Mouse (Mus musculus) neural tube, embryonic 12.5 days (tissue): ENCODE measurements around the gene Adck1. TPM values are rescaled to one million over a fixed set of nuclear protein-coding genes. Genes with fewer than 3 reads are reported as not detected.
"Not testable (repeated sequence)": the region's sequence is repeated elsewhere in the genome, so short reads cannot be mapped to it uniquely, and the experiment has no call there.

Source experiments
- ATAC-seq: fragments of 200-750 bp; cut with Nextera tagmentation; 2 replicates; pipeline ENCODE4 v1.8.0; 2017; ENCODE audit warnings: low read depth, mild to moderate bottlenecking, moderate TSS enrichment, moderate library complexity; ENCODE audit not compliant: low FRiP score
- H3K27ac ChIP-seq: fragments of 300-500 bp; sonication (generic); 2 replicates; pipeline ENCODE4 v1.5.1; 2016
- H3K27me3 ChIP-seq: fragments of 300-500 bp; sonication (generic); replicated peaks from 2 replicates; pipeline ENCODE4 v1.6.1; 2016; ENCODE audit warnings: mild to moderate bottlenecking
- H3K36me3 ChIP-seq: fragments of 300-500 bp; sonication (generic); 2 replicates; pipeline ENCODE4 v1.6.1; 2016; ENCODE audit warnings: mild to moderate bottlenecking
- H3K4me1 ChIP-seq: fragments of 300-500 bp; sonication (generic); 2 replicates; pipeline ENCODE4 v1.6.1; 2016
- H3K4me2 ChIP-seq: fragments of 300-500 bp; sonication (generic); replicated peaks from 2 replicates; pipeline ENCODE4 v1.6.1; 2016; ENCODE audit warnings: mild to moderate bottlenecking
- H3K4me3 ChIP-seq: fragments of 300-500 bp; sonication (generic); 2 replicates; pipeline ENCODE4 v1.5.1; 2016
- H3K9ac ChIP-seq: fragments of 300-500 bp; sonication (generic); 2 replicates; pipeline ENCODE4 v1.6.1; 2016; ENCODE audit warnings: mild to moderate bottlenecking
- H3K9me3 ChIP-seq: fragments of 300-500 bp; sonication (generic); 2 replicates; pipeline ENCODE4 v1.6.1; 2016; ENCODE audit warnings: mild to moderate bottlenecking
- WGBS: fragments of 180-500 bp; shearing (Covaris S2); methylation state at CpG from one replicate; pipeline ENCODE4 v1.1.7; 2016; 5-methylcytosine and 5-hydroxymethylcytosine counted together
- polyA plus RNA-seq: library from polyadenylated mRNA; unstranded; fragments of >200 nt; fragmentation: Nextera tagmentation; extraction: Ambion mirVana; gene quantifications from 2 replicates; pipeline ENCODE4 v1.2.1, GENCODE M21; 2016

Adck1 gene
- polyA plus RNA-seq: 21.8 and 23.6 TPM in 2 replicates

DNA sequence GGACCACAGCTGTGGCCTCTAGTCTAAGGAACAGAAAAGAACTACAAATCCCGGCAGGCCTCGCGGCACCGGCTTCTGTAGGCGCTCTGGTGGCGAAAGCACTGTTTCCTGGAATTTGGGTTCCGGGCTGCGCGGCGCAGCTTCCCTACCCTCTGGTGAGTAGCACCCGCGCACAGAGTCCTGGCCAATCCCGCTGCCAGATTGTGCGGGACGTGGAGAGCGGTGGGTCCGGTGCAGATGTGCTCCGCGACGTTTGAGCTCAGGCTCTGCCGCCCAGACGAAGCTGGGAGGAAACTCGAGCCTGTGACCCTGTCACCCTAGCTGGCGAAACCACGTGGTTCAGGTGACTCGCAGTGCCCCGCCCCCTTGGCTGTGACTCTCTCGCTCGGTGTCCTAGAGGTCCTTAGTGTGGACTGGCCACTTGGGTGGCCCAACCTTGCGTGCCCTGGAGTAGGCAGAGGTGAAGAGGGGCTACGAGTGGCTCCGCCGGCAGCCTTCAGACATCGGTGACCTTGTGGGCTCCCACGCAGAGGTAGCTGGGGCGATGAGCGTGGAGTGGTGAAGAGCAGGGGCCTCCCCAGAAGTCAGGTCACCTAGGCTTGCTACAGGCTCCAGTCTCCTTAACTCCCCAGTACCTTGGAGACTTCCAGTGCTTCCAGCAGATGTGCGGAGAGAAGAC lies at the start of gene Adck1:
Gene Adck1 (plus strand): TSS at position 114 of the 679 bp plus-strand sequence.
- Histone ChIP-seq H3K4me2 (peak within 1 kb of the TSS; percentile 67), H3K36me3 (no peaks in the 10 kb centered on the region), H3K27me3 (no peaks in the 10 kb centered on the region), H3K9ac (peak within 1 kb of the TSS; percentile 67), H3K27ac (no peak within 1 kb of the TSS), H3K9me3 (no peaks in the 10 kb centered on the region), H3K4me3 (peak within 1 kb of the TSS; percentile 68), H3K4me1 (peaks cover 4% of the 10 kb centered on the region)
- peak; percentile 97 for ATAC-seq
- under 1% methylated on average over 38 of the region's 38 CpGs for WGBS

DNA sequence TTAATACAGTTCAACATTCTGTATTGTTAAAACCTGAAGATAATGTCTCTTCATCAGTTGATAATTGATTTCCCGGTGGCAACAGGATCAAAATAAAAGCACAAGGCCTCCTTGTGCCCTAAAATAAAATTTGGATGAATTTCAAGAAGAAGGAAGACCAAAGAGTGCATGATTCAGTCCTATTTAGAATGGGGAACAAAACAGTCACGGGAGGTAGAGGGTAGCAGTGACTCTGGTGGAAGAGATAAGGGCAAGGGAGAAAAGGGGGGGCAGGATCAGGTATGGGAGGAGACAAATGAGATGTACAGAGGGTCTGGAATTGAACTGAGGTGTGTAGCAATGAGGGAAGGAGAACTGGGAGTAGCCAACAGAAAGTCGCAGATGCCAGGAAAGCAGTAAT lies 45.8 kb upstream of the Adck1 start:
- Histone ChIP-seq H3K36me3 (no peaks in the 10 kb centered on the region), H3K27ac (no peak overlapping the region), H3K9ac (no peak overlapping the region), H3K4me2 (no peak overlapping the region), H3K4me1 (no peaks in the 10 kb centered on the region), H3K4me3 (no peak overlapping the region), H3K27me3 (no peaks in the 10 kb centered on the region), H3K9me3 (no peaks in the 10 kb centered on the region)
- no peak for ATAC-seq
- whole genome bisulfite sequencing: 83% methylated on average over 3 of the region's 3 CpGs

DNA sequence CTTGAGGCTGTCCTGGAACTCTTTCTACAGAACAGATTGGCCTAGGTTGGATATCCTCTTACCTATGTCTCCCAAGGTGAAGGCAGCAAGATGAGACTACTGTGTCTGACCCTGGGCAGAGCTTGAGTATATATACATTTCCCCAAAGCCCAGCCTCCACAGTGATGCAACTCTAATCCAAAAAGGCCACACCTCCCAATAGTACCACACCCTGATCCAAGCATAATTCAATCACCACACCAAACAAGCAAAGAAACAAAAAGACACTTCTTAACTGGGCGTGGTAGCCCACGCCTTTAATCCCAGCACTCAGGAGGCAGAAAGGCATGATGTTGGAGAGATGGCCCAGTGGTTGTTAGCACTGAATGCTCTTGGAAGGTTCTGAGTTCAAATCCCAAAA lies 36.4 kb upstream of the Adck1 start, which contains the start of gene Gm5039:
Gene Gm5039 (minus strand): TSS at position 101 of the 400 bp plus-strand sequence.
- not testable (repeated sequence) for H3K9me3 ChIP-seq, H3K4me1 ChIP-seq, H3K9ac ChIP-seq, H3K4me3 ChIP-seq, H3K27me3 ChIP-seq, H3K36me3 ChIP-seq, ATAC-seq, H3K27ac ChIP-seq, H3K4me2 ChIP-seq
- 94% methylated on average over 2 of the region's 2 CpGs for WGBS

DNA sequence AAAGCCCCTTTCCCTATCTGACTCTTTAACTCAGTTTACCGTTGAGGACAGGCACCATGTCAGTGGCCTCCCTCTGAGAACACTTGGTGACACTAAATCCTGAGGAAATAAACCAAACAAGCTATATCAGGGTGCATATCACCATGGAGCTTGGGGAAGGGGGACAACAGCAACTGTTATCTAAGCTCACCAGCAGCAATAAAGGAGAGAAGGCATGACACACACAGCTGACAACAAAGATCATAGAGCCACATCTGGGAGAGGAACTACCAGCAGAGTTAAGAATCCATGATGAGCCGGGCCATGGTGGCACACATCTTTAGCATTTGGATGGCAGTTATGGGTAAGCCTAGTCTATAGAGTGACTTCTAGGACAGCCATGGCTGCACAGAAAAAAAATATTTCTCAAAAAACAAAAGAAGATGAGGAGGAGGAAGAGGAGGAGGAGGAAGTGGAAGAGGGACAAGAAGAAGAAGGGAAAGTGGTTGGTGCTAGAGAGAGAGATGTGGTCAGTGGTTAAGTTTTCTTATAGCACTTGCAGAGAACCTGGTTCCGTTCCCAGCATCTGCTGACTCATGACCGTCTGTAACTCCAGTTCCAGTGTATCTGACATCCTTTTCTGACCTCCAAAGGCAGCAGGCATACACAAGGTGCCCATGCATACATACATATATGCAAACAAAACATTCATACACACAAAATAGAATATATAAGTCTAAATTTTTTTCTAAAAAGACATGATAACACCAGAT lies 23.5 kb upstream of the Adck1 start:
- H3K4me3 ChIP-seq, H3K36me3 ChIP-seq, H3K4me1 ChIP-seq, ATAC-seq, H3K9me3 ChIP-seq, H3K9ac ChIP-seq, H3K27me3 ChIP-seq, H3K27ac ChIP-seq, H3K4me2 ChIP-seq: not testable (repeated sequence)
- 83% methylated on average over 4 of the region's 4 CpGs for WGBS

DNA sequence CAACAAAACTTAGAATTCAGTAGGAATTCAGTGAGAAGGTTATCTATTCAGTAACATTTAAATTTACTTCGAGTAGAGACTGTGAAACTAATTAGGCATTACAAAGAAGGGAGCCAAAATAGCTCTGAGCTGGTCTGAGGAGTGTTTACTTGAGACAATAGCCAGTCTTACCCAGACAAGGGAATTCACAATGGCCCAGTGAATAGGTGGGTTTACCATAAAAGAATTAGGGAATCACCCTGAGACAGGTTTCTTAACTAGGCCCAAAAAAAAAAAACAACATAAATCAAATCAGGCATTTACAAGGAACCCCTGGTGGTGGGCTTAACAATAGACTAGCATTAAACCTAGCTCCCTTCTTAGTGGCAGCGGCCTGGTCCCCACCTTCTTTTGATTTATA lies 19.1 kb upstream of the Adck1 start:
- not testable (repeated sequence) for H3K9ac ChIP-seq, H3K4me3 ChIP-seq, H3K4me1 ChIP-seq, H3K4me2 ChIP-seq, H3K27ac ChIP-seq, ATAC-seq, H3K27me3 ChIP-seq, H3K36me3 ChIP-seq, H3K9me3 ChIP-seq
- WGBS: 14% methylated on average over 2 of the region's 2 CpGs

DNA sequence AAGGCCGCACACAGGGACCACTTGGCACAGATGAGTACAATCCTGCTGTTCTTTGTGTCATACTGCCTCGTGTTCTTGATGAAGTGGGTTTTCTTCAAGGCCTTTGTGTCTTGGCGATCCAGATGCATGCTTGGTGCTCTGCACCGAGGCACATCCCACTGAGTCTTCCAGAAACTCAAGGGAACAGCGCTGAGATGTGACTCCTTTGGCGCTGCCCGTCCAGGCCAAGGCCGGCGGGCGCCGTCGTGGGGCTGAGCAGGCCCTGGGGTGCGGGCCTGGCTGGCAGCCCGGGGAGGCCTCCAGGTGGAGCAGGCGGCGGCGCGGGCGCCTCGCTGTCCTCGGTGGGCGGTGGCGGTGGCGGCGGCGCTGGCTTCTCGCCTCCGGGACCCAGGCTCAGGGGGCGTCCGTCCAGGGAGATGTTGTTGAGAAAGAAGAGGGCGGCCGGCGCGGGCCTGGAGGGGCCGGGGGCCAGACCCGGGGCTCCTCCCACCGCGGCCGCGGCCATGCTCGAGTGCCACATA lies 6.1 kb upstream of the Adck1 start:
- no peaks in the 10 kb centered on the region for H3K4me1 ChIP-seq
- WGBS: 19% methylated on average over 41 of the region's 41 CpGs
- no peak overlapping the region for H3K27ac ChIP-seq
- no peaks in the 10 kb centered on the region for H3K36me3 ChIP-seq
- H3K4me3 ChIP-seq: peak overlapping the region; percentile 32
- H3K9ac ChIP-seq: 0 out of 2 replicates have a peak overlapping the region, but pooled peaks have one; percentile 35
- 0 out of 2 replicates have a peak, but pooled peaks have one; percentile 41 for ATAC-seq
- H3K9me3 ChIP-seq: no peaks in the 10 kb centered on the region
- H3K4me2 ChIP-seq: peak overlapping the region; percentile 57
- H3K27me3 ChIP-seq: no peaks in the 10 kb centered on the region

DNA sequence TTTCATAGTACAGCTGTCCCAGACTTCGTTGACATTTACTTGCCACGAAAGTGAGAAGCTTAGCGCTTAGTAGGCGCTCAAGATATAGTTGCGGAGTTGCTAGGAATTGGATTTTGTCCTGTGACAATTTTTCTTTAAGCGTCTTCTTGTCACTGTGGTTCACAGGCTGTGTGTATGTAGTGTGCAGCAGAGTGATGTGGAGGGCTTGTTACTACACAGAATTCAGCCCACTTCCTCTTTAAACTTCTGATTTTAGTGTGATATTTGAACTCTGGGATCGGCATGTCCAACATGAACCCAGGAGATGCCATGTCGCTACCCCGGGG lies 729 bp downstream of the Adck1 start:
- Histone ChIP-seq H3K27me3 (no peaks in the 10 kb centered on the region), H3K9ac (peak overlapping the region; percentile 67), H3K27ac (no peak overlapping the region), H3K4me1 (peaks cover 4% of the 10 kb centered on the region), H3K4me2 (peak overlapping the region; percentile 67), H3K4me3 (peak overlapping the region; percentile 68), H3K9me3 (no peaks in the 10 kb centered on the region), H3K36me3 (no peaks in the 10 kb centered on the region)
- peak; percentile 9; the same call in 1 of the 2 replicates for ATAC-seq
- 54% methylated on average over 9 of the region's 9 CpGs for WGBS

DNA sequence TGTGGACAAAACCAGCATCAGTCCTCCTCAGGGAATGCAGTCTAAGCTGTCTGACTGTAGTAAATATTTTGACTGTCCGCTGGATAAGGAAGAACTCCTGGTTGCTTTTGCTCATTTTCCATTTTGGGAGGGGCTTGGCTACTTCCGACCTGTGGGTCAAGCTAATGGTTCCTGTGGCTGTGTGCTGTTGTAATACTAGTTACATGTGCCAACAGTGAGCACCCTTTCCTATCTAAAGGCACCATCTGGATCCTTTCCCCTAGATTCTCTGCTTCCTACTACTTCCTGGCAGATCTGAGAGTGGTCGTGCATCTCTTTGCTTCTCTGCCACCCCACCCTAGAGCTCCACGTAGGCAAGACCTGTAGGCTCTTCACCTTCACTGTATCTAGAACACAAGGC lies 7.3 kb downstream of the Adck1 start:
- H3K9me3 ChIP-seq: no peaks in the 10 kb centered on the region
- H3K27me3 ChIP-seq: no peaks in the 10 kb centered on the region
- no peak for ATAC-seq
- 0 out of 2 replicates have a peak, but pooled peaks cover 2% of the 10 kb centered on the region for H3K4me1 ChIP-seq
- no peak overlapping the region for H3K27ac ChIP-seq
- WGBS: 90% methylated on average over 4 of the region's 4 CpGs
- no peaks in the 10 kb centered on the region for H3K36me3 ChIP-seq
- no peak overlapping the region for H3K4me2 ChIP-seq
- no peak overlapping the region for H3K9ac ChIP-seq
- H3K4me3 ChIP-seq: no peak overlapping the region

DNA sequence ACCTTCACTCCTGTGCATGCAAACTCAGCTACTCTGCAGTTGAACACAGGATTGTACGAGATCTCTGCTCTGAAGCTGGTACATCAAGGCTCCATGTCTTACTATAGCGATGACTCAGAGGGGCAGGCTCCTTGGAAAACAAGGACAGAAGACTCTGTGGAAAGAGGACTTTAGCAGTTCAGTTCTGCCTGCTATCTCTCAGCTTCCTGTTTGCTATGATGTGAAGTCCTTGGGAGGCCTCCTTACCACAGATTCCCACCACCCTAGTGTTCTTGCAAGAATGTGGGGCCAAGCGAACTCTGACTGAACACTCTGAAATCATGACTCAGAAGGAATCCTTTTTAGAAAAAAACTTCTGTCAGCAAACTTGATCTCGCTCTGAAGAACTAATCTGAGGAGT lies 8.3 kb downstream of the Adck1 start:
- ATAC-seq: no peak
- Histone ChIP-seq H3K4me3 (no peak overlapping the region), H3K9ac (no peak overlapping the region), H3K9me3 (no peaks in the 10 kb centered on the region), H3K27ac (no peak overlapping the region), H3K36me3 (no peaks in the 10 kb centered on the region), H3K4me2 (no peak overlapping the region), H3K27me3 (no peaks in the 10 kb centered on the region), H3K4me1 (0 out of 2 replicates have a peak, but pooled peaks cover 2% of the 10 kb centered on the region)
- whole genome bisulfite sequencing: 87% methylated on average over 4 of the region's 4 CpGs

DNA sequence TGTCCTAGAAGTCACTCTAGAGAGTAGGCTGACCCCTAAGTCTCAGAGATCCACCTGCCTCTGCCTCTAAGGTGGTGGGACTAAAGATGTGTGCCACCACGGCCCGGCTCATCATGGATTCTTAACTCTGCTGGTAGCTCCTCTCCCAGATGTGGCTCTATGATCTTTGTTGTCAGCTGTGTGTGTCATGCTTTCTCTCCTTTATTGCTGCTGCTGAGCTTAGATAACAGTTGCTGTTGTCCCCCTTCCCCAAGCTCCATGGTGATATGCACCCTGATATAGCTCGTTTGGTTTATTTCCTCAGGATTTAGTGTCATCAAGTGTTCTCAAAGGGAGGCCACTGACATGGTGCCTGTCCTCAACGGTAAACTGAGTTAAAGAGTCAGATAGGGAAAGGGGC lies 9.3 kb downstream of the Adck1 start:
- WGBS: 80% methylated on average over 4 of the region's 4 CpGs
- ATAC-seq, H3K27ac ChIP-seq, H3K27me3 ChIP-seq, H3K9me3 ChIP-seq, H3K36me3 ChIP-seq, H3K4me2 ChIP-seq, H3K9ac ChIP-seq, H3K4me1 ChIP-seq, H3K4me3 ChIP-seq: not testable (repeated sequence)

DNA sequence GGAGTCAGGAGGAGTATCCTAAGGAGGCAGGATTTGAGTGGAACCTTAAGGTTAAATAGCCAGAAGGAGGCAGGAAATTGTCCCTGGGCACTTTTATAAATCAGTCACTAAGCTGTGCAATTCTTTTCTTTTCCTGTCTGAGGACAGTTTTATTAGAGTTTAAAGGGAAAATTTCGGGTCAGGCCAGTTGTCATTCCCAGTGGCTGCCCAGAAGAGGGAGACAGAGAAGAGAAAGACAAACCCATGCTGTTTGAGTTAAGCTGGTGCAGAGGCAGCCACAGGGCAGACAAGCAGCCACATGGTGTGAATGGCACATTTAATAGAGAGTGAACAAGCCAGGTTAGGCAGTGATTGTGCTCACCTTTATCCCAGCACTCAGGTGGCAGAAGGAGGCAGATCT lies 10.0 kb downstream of the Adck1 start:
- not testable (repeated sequence) for H3K27me3 ChIP-seq, H3K4me2 ChIP-seq, H3K9me3 ChIP-seq, H3K4me1 ChIP-seq, H3K27ac ChIP-seq, H3K36me3 ChIP-seq, ATAC-seq, H3K4me3 ChIP-seq, H3K9ac ChIP-seq
- 0% methylated on average over 1 of the region's 1 CpGs for WGBS

DNA sequence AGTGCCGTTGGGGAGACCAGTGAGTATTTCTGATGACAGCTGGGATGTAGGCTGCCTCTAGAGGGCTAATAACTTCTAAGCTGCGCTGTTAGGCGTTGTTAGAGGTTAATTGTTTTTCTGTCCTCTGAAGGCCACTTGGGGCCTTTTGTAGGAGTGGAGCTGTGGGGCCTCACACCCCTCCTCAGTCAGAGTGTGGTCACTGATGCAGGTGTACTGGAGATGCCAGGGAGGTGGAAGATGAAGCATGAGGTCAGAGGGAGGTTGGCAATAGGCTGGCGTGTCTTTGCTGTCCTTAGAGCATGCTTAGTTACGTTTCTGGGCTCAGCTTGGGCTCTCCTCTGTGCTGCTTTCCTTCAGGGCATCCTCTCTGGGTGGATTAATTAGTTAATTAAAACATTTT lies 11.7 kb downstream of the Adck1 start:
- Histone ChIP-seq H3K4me3 (no peak overlapping the region), H3K27ac (no peak overlapping the region), H3K36me3 (no peaks in the 10 kb centered on the region), H3K4me1 (peaks cover 2% of the 10 kb centered on the region; the same call in 1 of the 2 replicates), H3K4me2 (no peak overlapping the region), H3K9me3 (no peaks in the 10 kb centered on the region), H3K27me3 (no peaks in the 10 kb centered on the region), H3K9ac (no peak overlapping the region)
- ATAC-seq: 0 out of 2 replicates have a peak, but pooled peaks have one; percentile 52
- 62% methylated on average over 5 of the region's 5 CpGs for WGBS
